Mouse (Mus musculus) liver, embryonic 12.5 days (tissue): Measurements from ENCODE around the gene Ttll8. TPM values are rescaled to one million over a fixed set of nuclear protein-coding genes. Genes with fewer than 3 reads are reported as not detected.

Experiments
- ATAC-seq: fragments of 200-750 bp; cut with Nextera tagmentation; 2 replicates; pipeline ENCODE4 v1.8.0; 2017; ENCODE audit warnings: moderate number of reproducible peaks, mild to moderate bottlenecking, moderate library complexity
- H3K27ac ChIP-seq: fragments of 300-500 bp; sonication (generic); 2 replicates; pipeline ENCODE4 v1.5.1; 2016; ENCODE audit warnings: mild to moderate bottlenecking
- H3K27me3 ChIP-seq: fragments of 300-500 bp; sonication (generic); replicated peaks from 2 replicates; pipeline ENCODE4 v1.6.1; 2016; ENCODE audit warnings: mild to moderate bottlenecking, moderate library complexity
- H3K36me3 ChIP-seq: fragments of 300-500 bp; sonication (generic); 2 replicates; pipeline ENCODE4 v1.6.1; 2016; ENCODE audit warnings: mild to moderate bottlenecking, moderate library complexity
- H3K4me1 ChIP-seq: fragments of 300-500 bp; sonication (generic); 2 replicates; pipeline ENCODE4 v1.6.1; 2016
- H3K4me2 ChIP-seq: fragments of 300-500 bp; sonication (generic); 2 replicates; pipeline ENCODE4 v1.6.1; 2016; ENCODE audit warnings: mild to moderate bottlenecking, moderate library complexity
- H3K4me3 ChIP-seq: fragments of 300-500 bp; sonication (generic); 2 replicates; pipeline ENCODE4 v1.5.1; 2016; ENCODE audit warnings: mild to moderate bottlenecking, moderate library complexity
- H3K9ac ChIP-seq: fragments of 300-500 bp; sonication (generic); 2 replicates; pipeline ENCODE4 v1.6.1; 2016; ENCODE audit warnings: mild to moderate bottlenecking, moderate library complexity
- H3K9me3 ChIP-seq: fragments of 300-500 bp; sonication (generic); replicated peaks from 2 replicates; pipeline ENCODE4 v1.6.1; 2016; ENCODE audit warnings: mild to moderate bottlenecking, moderate library complexity
- WGBS: fragments of 180-500 bp; shearing (Covaris S2); methylation state at CpG from one replicate; pipeline ENCODE4 v1.1.7; 2016; ENCODE audit not compliant: insufficient replicate concordance; 5-methylcytosine and 5-hydroxymethylcytosine counted together
- polyA plus RNA-seq: library from polyadenylated mRNA; unstranded; fragments of >200 nt; fragmentation: Nextera tagmentation; extraction: Ambion mirVana; gene quantifications from 2 replicates; pipeline ENCODE4 v1.2.1, GENCODE M21; 2016

The Ttll8 gene
- polyA plus RNA-seq, 1 experiment from 2014 or later: not detected

GRCm38 (mm10) chr15:88920065-88920464, 34.2 kb downstream of the Ttll8 start:
- H3K27me3 ChIP-seq: no peaks in the 10 kb centered on the region
- no peak overlapping the region for H3K27ac ChIP-seq
- H3K4me2 ChIP-seq: no peak overlapping the region
- no peaks in the 10 kb centered on the region for H3K4me1 ChIP-seq
- no peak for ATAC-seq
- H3K36me3 ChIP-seq: no peaks in the 10 kb centered on the region
- 83% methylated on average over 1 of the region's 1 CpGs for WGBS
- H3K4me3 ChIP-seq: no peak overlapping the region
- H3K9ac ChIP-seq: no peak overlapping the region
- H3K9me3 ChIP-seq: no peaks in the 10 kb centered on the region

- peak; percentile 47; the same call in 1 of the 2 replicates for ATAC-seq
- Histone ChIP-seq H3K4me3 (no peak overlapping the region), H3K4me2 (no peak overlapping the region), H3K36me3 (no peaks in the 10 kb centered on the region), H3K27ac (no peak overlapping the region), H3K27me3 (no peaks in the 10 kb centered on the region), H3K9ac (no peak overlapping the region), H3K4me1 (no peaks in the 10 kb centered on the region), H3K9me3 (no peaks in the 10 kb centered on the region)
- WGBS: 60% methylated on average over 12 of the region's 12 CpGs
Observed at GRCm38 (mm10) chr15:88919328-88919727, 34.9 kb downstream of the Ttll8 start.

GRCm38 (mm10) chr15:88917126-88917525, 37.1 kb downstream of the Ttll8 start:
- H3K4me2 ChIP-seq: no peak overlapping the region
- ATAC-seq: no peak
- no peaks in the 10 kb centered on the region for H3K4me1 ChIP-seq
- H3K4me3 ChIP-seq: no peak overlapping the region
- 78% methylated on average over 8 of the region's 8 CpGs for WGBS
- H3K9ac ChIP-seq: no peak overlapping the region
- H3K9me3 ChIP-seq: no peaks in the 10 kb centered on the region
- no peaks in the 10 kb centered on the region for H3K27me3 ChIP-seq
- no peaks in the 10 kb centered on the region for H3K36me3 ChIP-seq
- H3K27ac ChIP-seq: no peak overlapping the region

GRCm38 (mm10) chr15:88916366-88916765, 37.9 kb downstream of the Ttll8 start:
- no peaks in the 10 kb centered on the region for H3K27me3 ChIP-seq
- H3K4me1 ChIP-seq: no peaks in the 10 kb centered on the region
- no peak for ATAC-seq
- no peaks in the 10 kb centered on the region for H3K9me3 ChIP-seq
- no peaks in the 10 kb centered on the region for H3K36me3 ChIP-seq
- H3K4me3 ChIP-seq: no peak overlapping the region
- WGBS: 51% methylated on average over 3 of the region's 3 CpGs
- no peak overlapping the region for H3K27ac ChIP-seq
- no peak overlapping the region for H3K9ac ChIP-seq
- H3K4me2 ChIP-seq: no peak overlapping the region

- Histone ChIP-seq H3K9ac (no peak overlapping the region), H3K4me2 (no peak overlapping the region), H3K27ac (no peak overlapping the region), H3K27me3 (no peaks in the 10 kb centered on the region), H3K4me1 (no peaks in the 10 kb centered on the region), H3K4me3 (no peak overlapping the region), H3K9me3 (no peaks in the 10 kb centered on the region), H3K36me3 (no peaks in the 10 kb centered on the region)
- ATAC-seq: no peak
- 76% methylated on average over 7 of the region's 7 CpGs for WGBS
Observed at GRCm38 (mm10) chr15:88915046-88915445, 39.2 kb downstream of the Ttll8 start.

- Histone ChIP-seq H3K4me1 (no peaks in the 10 kb centered on the region), H3K9me3 (no peaks in the 10 kb centered on the region), H3K27me3 (no peaks in the 10 kb centered on the region), H3K27ac (no peak overlapping the region), H3K4me2 (no peak overlapping the region), H3K9ac (no peak overlapping the region), H3K4me3 (no peak overlapping the region), H3K36me3 (no peaks in the 10 kb centered on the region)
- 61% methylated on average over 4 of the region's 4 CpGs for WGBS
- no peak for ATAC-seq
Observed at GRCm38 (mm10) chr15:88906347-88906746, 47.9 kb downstream of the Ttll8 start.

- no peak for ATAC-seq
- no peak overlapping the region for H3K9ac ChIP-seq
- H3K4me3 ChIP-seq: no peak overlapping the region
- no peak overlapping the region for H3K4me2 ChIP-seq
- H3K27me3 ChIP-seq: no peaks in the 10 kb centered on the region
- no peak overlapping the region for H3K27ac ChIP-seq
- WGBS: 65% methylated on average over 14 of the region's 14 CpGs
- H3K9me3 ChIP-seq: no peaks in the 10 kb centered on the region
- H3K36me3 ChIP-seq: no peaks in the 10 kb centered on the region
- H3K4me1 ChIP-seq: no peaks in the 10 kb centered on the region
Observed at GRCm38 (mm10) chr15:88904056-88904811, 50.0 kb downstream of the Ttll8 start.

- ATAC-seq: no peak
- H3K27ac ChIP-seq: no peak overlapping the region
- no peaks in the 10 kb centered on the region for H3K4me1 ChIP-seq
- no peak overlapping the region for H3K9ac ChIP-seq
- no peaks in the 10 kb centered on the region for H3K9me3 ChIP-seq
- no peak overlapping the region for H3K4me2 ChIP-seq
- 60% methylated on average over 1 of the region's 1 CpGs for WGBS
- no peaks in the 10 kb centered on the region for H3K36me3 ChIP-seq
- H3K27me3 ChIP-seq: no peaks in the 10 kb centered on the region
- no peak overlapping the region for H3K4me3 ChIP-seq
Observed at GRCm38 (mm10) chr15:88903086-88903485, 51.1 kb downstream of the Ttll8 start.

- Histone ChIP-seq H3K27ac (no peak overlapping the region), H3K9ac (no peak overlapping the region), H3K4me3 (no peak overlapping the region), H3K36me3 (no peaks in the 10 kb centered on the region), H3K9me3 (no peaks in the 10 kb centered on the region), H3K27me3 (no peaks in the 10 kb centered on the region), H3K4me1 (no peaks in the 10 kb centered on the region), H3K4me2 (no peak overlapping the region)
- WGBS: 67% methylated on average over 15 of the region's 15 CpGs
- no peak for ATAC-seq
Observed at GRCm38 (mm10) chr15:88902200-88902875, 51.9 kb downstream of the Ttll8 start.

GRCm38 (mm10) chr15:88896341-88896980, 57.8 kb downstream of the Ttll8 start:
- peaks cover 2% of the 10 kb centered on the region; the same call in 1 of the 2 replicates for H3K4me1 ChIP-seq
- no peak overlapping the region for H3K27ac ChIP-seq
- H3K27me3 ChIP-seq: peaks cover 10% of the 10 kb centered on the region
- ATAC-seq: no peak
- no peaks in the 10 kb centered on the region for H3K36me3 ChIP-seq
- no peak overlapping the region for H3K4me3 ChIP-seq
- 62% methylated on average over 10 of the region's 10 CpGs for WGBS
- H3K4me2 ChIP-seq: no peak overlapping the region
- no peak overlapping the region for H3K9ac ChIP-seq
- no peaks in the 10 kb centered on the region for H3K9me3 ChIP-seq

- H3K4me2 ChIP-seq: no peak overlapping the region
- H3K4me1 ChIP-seq: peaks cover 8% of the 10 kb centered on the region
- H3K9me3 ChIP-seq: no peaks in the 10 kb centered on the region
- no peak overlapping the region for H3K4me3 ChIP-seq
- no peak overlapping the region for H3K27ac ChIP-seq
- no peaks in the 10 kb centered on the region for H3K36me3 ChIP-seq
- WGBS: 68% methylated on average over 6 of the region's 6 CpGs
- H3K27me3 ChIP-seq: peaks cover 11% of the 10 kb centered on the region
- no peak overlapping the region for H3K9ac ChIP-seq
- no peak for ATAC-seq
Observed at GRCm38 (mm10) chr15:88895891-88896290, 58.3 kb downstream of the Ttll8 start.

- Histone ChIP-seq H3K27me3 (peaks cover 18% of the 10 kb centered on the region), H3K36me3 (no peaks in the 10 kb centered on the region), H3K9ac (no peak overlapping the region), H3K9me3 (no peaks in the 10 kb centered on the region), H3K4me2 (no peak overlapping the region), H3K4me3 (no peak overlapping the region), H3K4me1 (peaks cover 15% of the 10 kb centered on the region), H3K27ac (no peak overlapping the region)
- ATAC-seq: no peak
- 60% methylated on average over 7 of the region's 7 CpGs for WGBS
Observed at GRCm38 (mm10) chr15:88895119-88895518, 59.1 kb downstream of the Ttll8 start.
